Mouse (Mus musculus) liver, embryonic 14.5 days (tissue): Measurements from ENCODE around the gene Rab20. TPM values are rescaled to one million over a fixed set of nuclear protein-coding genes. Genes with fewer than 3 reads are reported as not detected.

ENCODE experiments used
- ATAC-seq: fragments of 200-750 bp; cut with Nextera tagmentation; 2 replicates; pipeline ENCODE4 v1.8.0; 2017; ENCODE audit warnings: moderate number of reproducible peaks, mild to moderate bottlenecking, moderate library complexity; ENCODE audit not compliant: insufficient read depth
- DNase-seq, 3 experiments: peaks; one replicate each; pipeline ENCODE4 v3.0.0-alpha.2; 2012 to 2013; ENCODE audit warnings: low read depth in 3 of 3, low spot score in 3 of 3
- H3K27ac ChIP-seq: fragments of 300-500 bp; sonication (generic); 2 replicates; pipeline ENCODE4 v1.5.1; 2014; ENCODE audit warnings: moderate library complexity, mild to moderate bottlenecking, control low read depth, inconsistent platforms
- H3K27me3 ChIP-seq: fragments of 300-500 bp; sonication (generic); 2 replicates; pipeline ENCODE4 v1.6.1; 2014; ENCODE audit warnings: mild to moderate bottlenecking, low read length, moderate library complexity; ENCODE audit not compliant: control insufficient read depth, insufficient read depth
- H3K36me3 ChIP-seq: fragments of 300-500 bp; sonication (generic); replicated peaks from 2 replicates; pipeline ENCODE4 v1.6.1; 2014; ENCODE audit warnings: low read depth; ENCODE audit not compliant: control insufficient read depth, insufficient read depth
- H3K4me1 ChIP-seq, 2 experiments: fragments of 200-500 bp in 1 of 2; fragments of 300-500 bp in 1 of 2; sonication (generic) in 1 of 2; replicated peaks; 2 replicates each; pipeline ENCODE4 v1.6.1; 2012 to 2014; ENCODE audit warnings: antibody characterized with exemption in 1 of 2, inconsistent platforms in 1 of 2, low read length in 1 of 2; ENCODE audit not compliant: control insufficient read depth in 2 of 2, insufficient read depth in 2 of 2
- H3K4me2 ChIP-seq: fragments of 300-500 bp; sonication (generic); 2 replicates; pipeline ENCODE4 v1.6.1; 2014; ENCODE audit warnings: low read depth, mild to moderate bottlenecking, control low read depth, moderate library complexity
- H3K4me3 ChIP-seq, 2 experiments: fragments of 200-500 bp in 1 of 2; fragments of 300-500 bp in 1 of 2; sonication (generic) in 1 of 2; 2 replicates each; pipeline ENCODE4 v1.5.1; 2012 to 2014; ENCODE audit warnings: low read depth in 2 of 2, low read length in 2 of 2, mild to moderate bottlenecking in 2 of 2, control low read depth in 1 of 2, inconsistent platforms in 1 of 2, moderate library complexity in 1 of 2; ENCODE audit not compliant: insufficient read depth in 1 of 2
- H3K9ac ChIP-seq: fragments of 300-500 bp; sonication (generic); replicated peaks from 2 replicates; pipeline ENCODE4 v1.6.1; 2014; ENCODE audit warnings: mild to moderate bottlenecking, control low read depth, moderate library complexity
- H3K9me3 ChIP-seq: fragments of 300-500 bp; sonication (generic); 2 replicates; pipeline ENCODE4 v1.6.1; 2016; ENCODE audit warnings: low read length, mixed read lengths; ENCODE audit not compliant: control insufficient read depth
- CTCF ChIP-seq: IDR thresholded peaks from 2 replicates; pipeline ENCODE4 v1.5.1; 2016; ENCODE audit warnings: antibody characterized with exemption, low read depth, control low read depth
- EP300 ChIP-seq: IDR thresholded peaks from 2 replicates; pipeline ENCODE4 v1.6.1; 2016; ENCODE audit warnings: antibody characterized with exemption, low read depth
- WGBS: fragments of 180-500 bp; shearing (Covaris S2); extraction: QIAGEN DNeasy Blood & Tissue Kit; methylation state at CpG from one replicate; pipeline ENCODE4 v1.1.7; 2014; ENCODE audit not compliant: insufficient replicate concordance; 5-methylcytosine and 5-hydroxymethylcytosine counted together
- polyA plus RNA-seq, 2 experiments: library from polyadenylated mRNA; depleted of rRNA in 1 of 2; stranded (reverse) in 1 of 2; unstranded in 1 of 2; fragments of >200 nt; fragmentation: Nextera tagmentation in 1 of 2; extraction: Ambion mirVana in 1 of 2; gene quantifications; 2 replicates each; pipeline versions ENCODE4 v1.2.1 to v1.2.3; 2012 to 2014

Rab20 gene
- polyA plus RNA-seq, 2 experiments = 2.8 to 2.9 TPM

DNA sequence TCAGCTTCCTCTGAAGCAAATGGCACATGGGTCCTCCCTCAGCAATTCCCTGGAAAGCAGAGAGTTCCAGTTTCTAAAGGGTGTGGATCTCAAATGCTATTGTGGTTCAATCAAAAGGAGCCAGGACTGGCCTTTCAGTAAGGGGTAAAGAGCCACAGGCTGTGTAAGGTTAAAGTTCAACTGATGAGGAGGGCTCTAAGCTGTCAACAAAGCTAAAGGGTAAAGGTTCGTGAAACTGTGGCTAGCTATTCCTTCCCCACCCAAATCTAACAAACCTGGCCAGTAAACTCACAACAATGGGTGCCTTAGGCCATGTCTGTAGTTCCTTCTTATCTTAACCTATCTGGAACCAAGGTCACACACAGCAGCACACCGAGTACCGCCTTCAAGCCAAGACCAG is 3.4 kb upstream of the Rab20 start:
- H3K9ac ChIP-seq = no peak overlapping the region
- H3K9me3 ChIP-seq = no peaks in the 10 kb centered on the region
- DNase-seq (no peak), ATAC-seq (no peak)
- WGBS = 48% methylated on average over 3 of the region's 3 CpGs
- no peak overlapping the region for H3K4me3 ChIP-seq
- H3K4me2 ChIP-seq = no peak overlapping the region
- TF ChIP-seq EP300 = no peak
- TF ChIP-seq CTCF = no peak
- H3K4me1 ChIP-seq = no peaks in the 10 kb centered on the region
- peaks cover 46% of the 10 kb centered on the region for H3K27me3 ChIP-seq
- H3K36me3 ChIP-seq = no peaks in the 10 kb centered on the region
- H3K27ac ChIP-seq = no peak overlapping the region

DNA sequence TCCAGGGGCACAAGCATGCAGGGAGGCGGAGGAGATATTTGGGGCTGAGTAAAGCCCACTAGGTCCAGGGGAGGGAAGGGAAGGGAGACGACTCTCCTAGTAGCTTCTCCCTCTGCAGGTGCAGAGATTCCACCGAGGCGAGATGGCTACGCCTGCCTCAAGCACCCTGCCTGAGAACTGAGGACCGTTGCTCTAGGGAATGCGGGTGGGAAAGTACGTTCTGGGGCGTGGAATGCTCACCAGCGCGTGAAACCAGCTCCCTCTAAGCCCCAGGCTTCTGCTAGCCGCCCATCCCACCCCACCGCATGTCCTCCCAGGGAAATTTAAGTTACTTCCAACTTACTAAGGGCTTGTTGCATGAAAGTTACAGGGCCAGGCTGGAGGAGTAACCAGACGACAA is 1.1 kb upstream of the Rab20 start:
- Histone ChIP-seq H3K27me3 (peaks cover 66% of the 10 kb centered on the region), H3K36me3 (no peaks in the 10 kb centered on the region), H3K4me2 (no peak overlapping the region), H3K4me1 (peaks cover 0 to 5% of the 10 kb centered on the region in 2 experiments; a peak in 1 of 4 replicates), H3K27ac (no peak overlapping the region), H3K4me3 (no peak overlapping the region), H3K9me3 (no peaks in the 10 kb centered on the region), H3K9ac (no peak overlapping the region)
- no peak for DNase-seq
- WGBS = 9% methylated on average over 14 of the region's 14 CpGs
- TF ChIP-seq EP300 = no peak
- no peak for TF ChIP-seq CTCF
- no peak for ATAC-seq

DNA sequence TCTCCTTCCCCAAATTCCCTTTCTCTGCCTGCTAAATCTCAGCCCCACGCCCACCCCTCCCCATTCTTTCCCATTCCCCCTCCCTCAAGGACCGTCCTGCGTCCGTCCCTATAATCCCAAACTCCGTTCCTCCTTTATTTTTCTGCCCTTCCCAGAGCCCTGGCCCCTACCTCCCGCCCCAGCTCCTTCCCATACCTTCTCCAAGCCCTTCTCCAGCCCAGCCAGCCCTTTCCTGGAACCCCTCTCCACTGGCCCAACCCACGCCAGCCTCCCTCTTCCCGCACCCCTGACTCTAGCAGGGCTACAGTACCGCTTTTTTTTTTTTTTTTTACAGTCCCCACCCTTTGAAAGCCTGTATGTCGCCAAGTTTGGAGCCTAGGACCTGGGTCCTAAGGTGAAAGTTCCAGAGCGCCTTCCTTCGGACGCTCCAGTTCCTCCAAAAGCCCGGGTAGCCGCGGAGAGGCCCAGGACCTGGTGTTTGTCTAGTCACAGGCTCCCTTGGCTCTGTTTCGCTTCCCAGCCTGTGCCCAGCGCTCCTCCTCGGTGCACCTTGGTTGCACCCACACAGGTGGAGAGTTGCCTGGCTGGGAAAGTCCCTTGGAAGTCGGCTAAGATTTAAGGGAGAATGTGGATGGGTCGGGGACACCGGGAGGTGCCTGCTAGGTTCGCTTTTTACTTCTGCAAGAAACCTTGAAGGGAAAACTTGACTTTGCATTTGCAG is 457 bp upstream of the Rab20 start:
- TF ChIP-seq CTCF (no peak), EP300 (no peak)
- Histone ChIP-seq H3K4me1 (peaks cover 0 to 10% of the 10 kb centered on the region in 2 experiments; a peak in 2 of 4 replicates), H3K36me3 (no peaks in the 10 kb centered on the region), H3K4me3 (peak overlapping the region in 1 of 2 experiments; percentile 6; a peak in 2 of 4 replicates), H3K27ac (no peak overlapping the region), H3K9me3 (no peaks in the 10 kb centered on the region), H3K4me2 (peak overlapping the region; percentile 62), H3K9ac (no peak overlapping the region), H3K27me3 (peaks cover 70% of the 10 kb centered on the region)
- 4% methylated on average over 23 of the region's 23 CpGs for WGBS
- no peak for DNase-seq
- ATAC-seq = no peak

DNA sequence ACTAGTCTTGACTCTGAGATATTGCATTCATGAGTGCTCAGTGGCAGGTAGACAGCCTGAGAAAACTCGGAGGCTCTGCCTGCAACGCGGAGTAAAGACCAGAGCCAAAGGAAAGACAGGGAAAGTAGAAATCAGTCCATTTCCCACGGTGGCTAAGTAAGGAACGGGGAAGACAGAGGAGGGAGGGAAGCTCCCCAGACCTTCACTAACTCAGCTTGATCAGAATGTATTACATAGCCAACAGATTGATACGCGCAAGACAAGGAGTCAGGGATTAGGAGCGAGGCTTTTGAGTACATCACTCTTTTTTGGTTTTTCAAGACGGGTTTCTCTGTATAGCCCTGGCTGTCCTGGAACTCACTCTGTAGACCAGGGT is 1.3 kb downstream of the Rab20 start:
- Histone ChIP-seq H3K4me2 (peak overlapping the region; percentile 62), H3K36me3 (no peaks in the 10 kb centered on the region), H3K4me1 (peaks cover 0 to 16% of the 10 kb centered on the region in 2 experiments; a peak in 2 of 4 replicates), H3K27ac (no peak overlapping the region), H3K4me3 (peak overlapping the region; percentile 12 to 54), H3K9ac (no peak overlapping the region), H3K9me3 (no peaks in the 10 kb centered on the region), H3K27me3 (peaks cover 67% of the 10 kb centered on the region)
- DNase-seq (no peak), ATAC-seq (no peak)
- WGBS = 3% methylated on average over 9 of the region's 9 CpGs
- no peak for TF ChIP-seq EP300
- no peak for TF ChIP-seq CTCF

DNA sequence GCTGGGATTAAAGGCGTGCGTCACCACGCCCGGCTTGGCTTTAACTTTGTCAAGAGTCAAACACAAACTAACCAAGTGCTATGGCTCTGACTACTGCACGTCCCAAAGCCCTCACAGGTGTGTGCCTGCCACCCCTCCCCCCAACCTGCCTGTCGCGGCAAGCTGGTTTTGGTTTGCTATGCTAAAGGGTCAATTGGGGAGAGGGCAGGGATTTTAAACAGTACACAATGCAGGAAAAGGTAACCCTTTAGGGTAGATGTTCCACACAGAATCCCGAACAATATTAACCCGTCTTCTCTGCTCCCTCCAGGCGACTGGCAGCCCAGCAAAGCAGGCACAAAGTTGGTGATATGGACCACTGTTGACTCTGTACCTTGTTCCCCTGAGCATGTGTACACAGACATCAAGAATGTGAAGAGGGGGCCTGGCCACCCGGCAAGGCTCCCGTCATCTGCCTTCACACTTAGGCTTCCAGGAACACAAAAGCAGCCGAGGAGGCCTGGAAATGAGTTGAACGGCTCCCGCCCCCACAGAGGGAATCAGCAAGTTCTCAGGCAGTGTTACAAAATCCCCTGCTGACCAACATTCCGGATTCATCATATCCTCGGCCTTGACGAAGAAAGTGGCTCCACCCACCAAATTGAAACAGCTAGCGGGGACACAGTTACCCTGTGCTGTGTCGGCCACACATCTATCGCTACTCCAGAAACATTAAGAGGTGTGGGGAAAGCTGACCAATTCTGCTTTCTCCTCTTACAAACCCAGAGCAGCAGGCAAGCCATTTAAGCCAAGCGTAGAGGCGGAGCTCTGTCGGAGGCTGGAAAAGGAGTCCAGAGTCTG is 2.0 kb downstream of the Rab20 start:
- H3K27me3 ChIP-seq = peaks cover 64% of the 10 kb centered on the region
- no peak overlapping the region for H3K27ac ChIP-seq
- TF ChIP-seq EP300 (no peak), CTCF (no peak)
- H3K9me3 ChIP-seq = no peaks in the 10 kb centered on the region
- H3K4me1 ChIP-seq = peaks cover 0 to 20% of the 10 kb centered on the region in 2 experiments; a peak in 2 of 4 replicates
- peak overlapping the region; percentile 62 for H3K4me2 ChIP-seq
- H3K36me3 ChIP-seq = no peaks in the 10 kb centered on the region
- peak overlapping the region; percentile 12 to 54 for H3K4me3 ChIP-seq
- H3K9ac ChIP-seq = no peak overlapping the region
- ATAC-seq (no peak; the same call in 1 of the 2 replicates), DNase-seq (no peak)
- 8% methylated on average over 24 of the region's 24 CpGs for WGBS
